Mouse (Mus musculus) kidney, adult 2 months (tissue): Measurements from ENCODE around the gene Tbccd1.

Experiments
- CTCF ChIP-seq: fragments of 200-500 bp; conservative IDR thresholded peaks from 2 replicates; pipeline ENCODE4 v1.5.1; 2011; ENCODE audit warnings: low read depth, mild to moderate bottlenecking, control low read depth, low read length, moderate library complexity, mixed read lengths; ENCODE audit not compliant: insufficient read depth, insufficient read length
- POLR2A ChIP-seq: fragments of 200-500 bp; IDR thresholded peaks from one replicate; pipeline ENCODE4 v1.6.1; 2011; ENCODE audit warnings: low read depth, low read length, control low read depth

- TF ChIP-seq CTCF (no peak), POLR2A (no peak)
Measured at GRCm38 (mm10) chr16:22880900-22881299, 23.4 kb upstream of the Tbccd1 start.
